Mouse (Mus musculus) intestine, embryonic 15.5 days (tissue): ENCODE data around the gene Slc6a4. TPM values are rescaled to one million over a fixed set of nuclear protein-coding genes. Genes with fewer than 3 reads are reported as not detected.
"Not testable (repeated sequence)": the region's sequence is repeated elsewhere in the genome, so short reads cannot be mapped to it uniquely, and the experiment has no call there.

Experiments used
- ATAC-seq: fragments of 200-750 bp; cut with Nextera tagmentation; 2 replicates; pipeline ENCODE4 v1.8.0; 2017; ENCODE audit warnings: moderate TSS enrichment, moderate library complexity
- H3K27ac ChIP-seq: fragments of 300-500 bp; sonication (generic); 2 replicates; pipeline ENCODE4 v1.5.1; 2015; ENCODE audit warnings: mild to moderate bottlenecking, inconsistent platforms
- H3K27me3 ChIP-seq: fragments of 300-500 bp; sonication (generic); replicated peaks from 2 replicates; pipeline ENCODE4 v1.6.1; 2015; ENCODE audit warnings: inconsistent platforms
- H3K36me3 ChIP-seq: fragments of 300-500 bp; sonication (generic); 2 replicates; pipeline ENCODE4 v1.6.1; 2015; ENCODE audit warnings: inconsistent platforms
- H3K4me1 ChIP-seq: fragments of 300-500 bp; sonication (generic); replicated peaks from 2 replicates; pipeline ENCODE4 v1.6.1; 2015; ENCODE audit warnings: inconsistent platforms
- H3K4me2 ChIP-seq: fragments of 300-500 bp; sonication (generic); replicated peaks from 2 replicates; pipeline ENCODE4 v1.6.1; 2015; ENCODE audit warnings: mild to moderate bottlenecking, inconsistent platforms
- H3K4me3 ChIP-seq: fragments of 300-500 bp; sonication (generic); replicated peaks from 2 replicates; pipeline ENCODE4 v1.5.1; 2015; ENCODE audit warnings: inconsistent platforms
- H3K9ac ChIP-seq: fragments of 300-500 bp; sonication (generic); 2 replicates; pipeline ENCODE4 v1.6.1; 2015; ENCODE audit warnings: inconsistent platforms
- H3K9me3 ChIP-seq: fragments of 300-500 bp; sonication (generic); 2 replicates; pipeline ENCODE4 v1.6.1; 2016; ENCODE audit warnings: inconsistent platforms
- WGBS: fragments of 180-500 bp; shearing (Covaris S2); methylation state at CpG from one replicate; pipeline ENCODE4 v1.1.7; 2015; 5-methylcytosine and 5-hydroxymethylcytosine counted together
- polyA plus RNA-seq: library from polyadenylated mRNA; unstranded; fragments of >200 nt; fragmentation: Nextera tagmentation; extraction: Ambion mirVana; gene quantifications from 2 replicates; pipeline ENCODE4 v1.2.1, GENCODE M21; 2015

The Slc6a4 gene
- polyA plus RNA-seq, 1 experiment from 2014 or later = 17.4 TPM

- no peak overlapping the region for H3K4me2 ChIP-seq
- H3K27me3 ChIP-seq = no peaks in the 10 kb centered on the region
- WGBS = 64% methylated on average over 3 of the region's 3 CpGs
- no peaks in the 10 kb centered on the region for H3K9me3 ChIP-seq
- no peak overlapping the region for H3K4me3 ChIP-seq
- H3K36me3 ChIP-seq = no peaks in the 10 kb centered on the region
- H3K9ac ChIP-seq = no peak overlapping the region
- ATAC-seq = no peak
- H3K4me1 ChIP-seq = no peaks in the 10 kb centered on the region
- no peak overlapping the region for H3K27ac ChIP-seq
These were observed 28.2 kb downstream of the Slc6a4 start for GRCm38 (mm10) chr11:77026559-77026958.

GRCm38 (mm10) chr11:77028157-77028556 lies 29.8 kb downstream of the Slc6a4 start:
- Histone ChIP-seq H3K4me1 (no peaks in the 10 kb centered on the region), H3K9ac (no peak overlapping the region), H3K36me3 (no peaks in the 10 kb centered on the region), H3K27me3 (no peaks in the 10 kb centered on the region), H3K4me2 (no peak overlapping the region), H3K9me3 (no peaks in the 10 kb centered on the region), H3K27ac (no peak overlapping the region), H3K4me3 (no peak overlapping the region)
- 83% methylated on average over 3 of the region's 3 CpGs for WGBS
- no peak for ATAC-seq

DNA sequence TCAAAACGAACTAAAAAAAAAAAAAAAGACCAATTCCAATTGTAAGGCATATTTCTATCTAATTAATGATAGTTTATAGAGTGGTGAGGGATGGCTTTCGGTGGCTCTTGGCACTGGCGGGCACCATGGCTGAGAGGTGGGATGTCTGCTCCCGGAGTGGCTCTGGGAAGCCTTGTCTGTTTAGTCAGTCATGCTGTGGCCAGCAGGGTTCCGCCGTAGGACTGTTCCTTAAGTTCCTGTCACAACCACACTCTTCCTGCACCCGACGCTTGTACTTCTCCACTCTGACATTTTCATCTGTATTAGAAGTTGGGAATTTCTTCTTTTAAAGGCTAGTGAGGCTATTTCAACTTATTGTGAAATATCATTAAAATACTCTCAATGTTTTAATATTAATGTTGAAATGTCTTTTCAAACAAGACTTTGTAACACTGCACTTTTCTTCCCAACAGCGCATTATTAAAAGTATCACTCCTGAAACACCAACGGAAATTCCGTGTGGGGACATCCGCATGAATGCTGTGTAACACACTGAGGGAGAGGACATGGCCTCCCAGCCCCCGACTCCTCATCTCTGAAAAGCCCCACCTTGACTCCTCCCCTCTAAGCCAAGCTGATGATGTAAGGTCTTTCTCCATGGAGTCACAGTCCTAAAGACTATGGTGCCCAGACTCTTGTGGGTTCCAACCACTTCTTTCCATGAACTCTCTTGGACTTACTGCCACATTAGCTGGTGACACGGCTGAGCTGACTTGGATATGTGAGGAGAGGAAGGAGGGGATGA lies 32.9 kb downstream of the Slc6a4 start:
- WGBS = 78% methylated on average over 14 of the region's 14 CpGs
- Histone ChIP-seq H3K4me1 (no peaks in the 10 kb centered on the region), H3K27me3 (no peaks in the 10 kb centered on the region), H3K9me3 (no peaks in the 10 kb centered on the region), H3K27ac (no peak overlapping the region), H3K9ac (no peak overlapping the region), H3K4me2 (no peak overlapping the region), H3K4me3 (no peak overlapping the region), H3K36me3 (no peaks in the 10 kb centered on the region)
- no peak for ATAC-seq

- Histone ChIP-seq H3K27ac (no peak overlapping the region), H3K4me3 (no peak overlapping the region), H3K9me3 (no peaks in the 10 kb centered on the region), H3K27me3 (no peaks in the 10 kb centered on the region), H3K9ac (no peak overlapping the region), H3K4me2 (no peak overlapping the region), H3K4me1 (no peaks in the 10 kb centered on the region), H3K36me3 (peaks cover 9% of the 10 kb centered on the region)
- 90% methylated on average over 4 of the region's 4 CpGs for WGBS
- no peak for ATAC-seq
These were observed 43.5 kb downstream of the Slc6a4 start for GRCm38 (mm10) chr11:77041891-77042290.

- Histone ChIP-seq H3K27ac (no peak overlapping the region), H3K4me3 (no peak overlapping the region), H3K36me3 (peaks cover 9% of the 10 kb centered on the region), H3K27me3 (no peaks in the 10 kb centered on the region), H3K9me3 (no peaks in the 10 kb centered on the region), H3K4me2 (no peak overlapping the region), H3K4me1 (no peaks in the 10 kb centered on the region), H3K9ac (no peak overlapping the region)
- ATAC-seq = no peak
- 86% methylated on average over 2 of the region's 2 CpGs for WGBS
These were observed 44.4 kb downstream of the Slc6a4 start for GRCm38 (mm10) chr11:77042816-77043215.

DNA sequence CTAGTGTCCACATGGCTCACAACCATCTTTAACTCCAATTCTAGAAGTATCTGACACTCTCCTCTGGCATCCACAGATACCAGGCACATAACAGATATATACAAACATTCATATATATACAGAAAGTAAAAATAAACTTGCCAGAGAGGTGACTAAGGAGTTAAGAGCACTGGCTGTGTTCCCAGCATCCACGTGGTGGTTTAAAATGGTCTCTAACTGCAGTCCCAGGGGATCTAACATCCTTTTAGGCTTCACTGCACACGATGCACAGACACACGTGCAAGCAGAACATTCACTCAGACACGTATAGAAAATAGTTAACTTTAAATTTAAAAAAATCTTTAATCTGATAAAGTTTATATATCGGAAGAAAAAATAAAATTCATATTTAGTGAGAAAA lies 63.5 kb downstream of the Slc6a4 start:
- no peak for ATAC-seq
- no peaks in the 10 kb centered on the region for H3K4me1 ChIP-seq
- H3K9ac ChIP-seq = no peak overlapping the region
- H3K27ac ChIP-seq = no peak overlapping the region
- H3K9me3 ChIP-seq = no peaks in the 10 kb centered on the region
- no peak overlapping the region for H3K4me2 ChIP-seq
- WGBS = 59% methylated on average over 5 of the region's 5 CpGs
- no peaks in the 10 kb centered on the region for H3K36me3 ChIP-seq
- no peak overlapping the region for H3K4me3 ChIP-seq
- H3K27me3 ChIP-seq = no peaks in the 10 kb centered on the region

DNA sequence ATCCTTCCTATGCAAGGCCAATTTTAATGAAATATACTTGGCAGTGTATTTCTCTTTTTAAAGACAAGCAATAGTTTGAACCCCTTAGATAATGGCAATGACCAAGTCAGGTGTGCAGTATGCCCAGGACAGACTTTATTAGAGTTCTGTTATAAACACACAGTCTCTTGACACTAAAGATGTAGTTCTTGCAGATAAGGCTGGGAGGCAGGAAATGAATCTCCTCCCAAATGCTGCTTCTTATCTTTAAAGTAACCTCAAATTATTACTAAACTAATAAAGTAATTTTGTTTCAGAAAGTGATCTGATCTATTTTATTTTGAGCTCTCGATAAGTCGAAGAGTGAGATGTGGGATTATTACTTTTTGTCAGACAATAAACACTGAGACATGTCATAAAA lies 65.0 kb downstream of the Slc6a4 start:
- Histone ChIP-seq H3K9me3 (no peaks in the 10 kb centered on the region), H3K27me3 (no peaks in the 10 kb centered on the region), H3K36me3 (no peaks in the 10 kb centered on the region), H3K4me2 (no peak overlapping the region), H3K4me1 (no peaks in the 10 kb centered on the region), H3K9ac (no peak overlapping the region), H3K4me3 (no peak overlapping the region), H3K27ac (no peak overlapping the region)
- no peak for ATAC-seq
- WGBS = 83% methylated on average over 2 of the region's 2 CpGs

- Histone ChIP-seq H3K4me2 (no peak overlapping the region), H3K27ac (no peak overlapping the region), H3K4me1 (no peaks in the 10 kb centered on the region), H3K27me3 (no peaks in the 10 kb centered on the region), H3K36me3 (peaks cover 3% of the 10 kb centered on the region; the same call in 1 of the 2 replicates), H3K9ac (no peak overlapping the region), H3K9me3 (no peaks in the 10 kb centered on the region), H3K4me3 (no peak overlapping the region)
- whole genome bisulfite sequencing = 70% methylated on average over 4 of the region's 4 CpGs
- no peak for ATAC-seq
These were observed 70.4 kb downstream of the Slc6a4 start for GRCm38 (mm10) chr11:77068825-77069224.

GRCm38 (mm10) chr11:77070721-77071120 lies 72.3 kb downstream of the Slc6a4 start:
- Histone ChIP-seq H3K9me3 (no peaks in the 10 kb centered on the region), H3K36me3 (peaks cover 3% of the 10 kb centered on the region; the same call in 1 of the 2 replicates), H3K4me1 (no peaks in the 10 kb centered on the region), H3K9ac (no peak overlapping the region), H3K27me3 (no peaks in the 10 kb centered on the region), H3K4me3 (no peak overlapping the region), H3K27ac (no peak overlapping the region), H3K4me2 (no peak overlapping the region)
- no peak for ATAC-seq
- 71% methylated on average over 4 of the region's 4 CpGs for WGBS

- H3K4me1 ChIP-seq, H3K27me3 ChIP-seq, H3K36me3 ChIP-seq, ATAC-seq, H3K9me3 ChIP-seq, H3K27ac ChIP-seq: not testable (repeated sequence)
- WGBS = 55% methylated on average over 4 of the region's 4 CpGs
- H3K4me3 ChIP-seq = peak overlapping the region; percentile 80
- H3K4me2 ChIP-seq = peak overlapping the region; percentile 84
- H3K9ac ChIP-seq = peak overlapping the region; percentile 71
These were observed 78.9 kb downstream of the Slc6a4 start for GRCm38 (mm10) chr11:77077331-77077730.

- H3K27ac ChIP-seq = peak overlapping the region; percentile 49
- peak; percentile 50; the same call in 1 of the 2 replicates for ATAC-seq
- whole genome bisulfite sequencing = 2% methylated on average over 16 of the region's 16 CpGs
- H3K4me1 ChIP-seq = 0 out of 2 replicates have a peak, but pooled peaks cover 2% of the 10 kb centered on the region
- peak overlapping the region; percentile 84 for H3K4me2 ChIP-seq
- H3K27me3 ChIP-seq = no peaks in the 10 kb centered on the region
- H3K9ac ChIP-seq = peak overlapping the region; percentile 71
- no peaks in the 10 kb centered on the region for H3K9me3 ChIP-seq
- H3K36me3 ChIP-seq = no peaks in the 10 kb centered on the region; the same call in 1 of the 2 replicates
- H3K4me3 ChIP-seq = peak overlapping the region; percentile 80
These were observed 79.4 kb downstream of the Slc6a4 start for GRCm38 (mm10) chr11:77077792-77078191.

GRCm38 (mm10) chr11:77078273-77079134 lies 80.1 kb downstream of the Slc6a4 start, which contains the start of gene Nsrp1:
Nsrp1 (minus strand) TSS chr11:77078435.
- Histone ChIP-seq H3K4me1 (0 out of 2 replicates have a peak, but pooled peaks cover 2% of the 10 kb centered on the region), H3K4me3 (peak within 1 kb of the TSS; percentile 80), H3K36me3 (no peaks in the 10 kb centered on the region; the same call in 1 of the 2 replicates), H3K9me3 (no peaks in the 10 kb centered on the region), H3K9ac (peak within 1 kb of the TSS; percentile 71), H3K4me2 (peak within 1 kb of the TSS; percentile 84), H3K27ac (peak within 1 kb of the TSS; percentile 49), H3K27me3 (no peaks in the 10 kb centered on the region)
- 3% methylated on average over 48 of the region's 48 CpGs for WGBS
- ATAC-seq = peak; percentile 99
